Mouse (Mus musculus) embryonic facial prominence, embryonic 13.5 days (tissue): Measurements from ENCODE around the gene Pigq. TPM values are rescaled to one million over a fixed set of nuclear protein-coding genes. Genes with fewer than 3 reads are reported as not detected.
A peak's percentile ranks its signal among the peaks of the same experiment; 100 is the strongest.

Source experiments
- ATAC-seq: fragments of 200-750 bp; cut with Nextera tagmentation; 2 replicates; pipeline ENCODE4 v1.8.0; 2017; ENCODE audit warnings: low read depth; ENCODE audit not compliant: insufficient number of reproducible peaks, insufficient read depth, low FRiP score, low TSS enrichment
- H3K27ac ChIP-seq: fragments of 300-500 bp; sonication (generic); 2 replicates; pipeline ENCODE4 v1.5.1; 2015; ENCODE audit warnings: moderate library complexity, mild to moderate bottlenecking, inconsistent platforms
- H3K27me3 ChIP-seq: fragments of 300-500 bp; sonication (generic); 2 replicates; pipeline ENCODE4 v1.6.1; 2015; ENCODE audit warnings: mild to moderate bottlenecking, inconsistent platforms
- H3K36me3 ChIP-seq: fragments of 300-500 bp; sonication (generic); 2 replicates; pipeline ENCODE4 v1.6.1; 2015; ENCODE audit warnings: mild to moderate bottlenecking, inconsistent platforms
- H3K4me1 ChIP-seq: fragments of 300-500 bp; sonication (generic); 2 replicates; pipeline ENCODE4 v1.6.1; 2015; ENCODE audit warnings: inconsistent platforms
- H3K4me2 ChIP-seq: fragments of 300-500 bp; sonication (generic); 2 replicates; pipeline ENCODE4 v1.6.1; 2015; ENCODE audit warnings: moderate library complexity, mild to moderate bottlenecking, inconsistent platforms
- H3K4me3 ChIP-seq: fragments of 300-500 bp; sonication (generic); 2 replicates; pipeline ENCODE4 v1.5.1; 2015; ENCODE audit warnings: mild to moderate bottlenecking, inconsistent platforms
- H3K9ac ChIP-seq: fragments of 300-500 bp; sonication (generic); 2 replicates; pipeline ENCODE4 v1.6.1; 2015; ENCODE audit warnings: mild to moderate bottlenecking, inconsistent platforms
- H3K9me3 ChIP-seq: fragments of 300-500 bp; sonication (generic); 2 replicates; pipeline ENCODE4 v1.6.1; 2016; ENCODE audit warnings: inconsistent platforms
- WGBS: fragments of 180-500 bp; shearing (Covaris S2); methylation state at CpG from one replicate; pipeline ENCODE4 v1.1.7; 2015; ENCODE audit warnings: mixed read lengths; 5-methylcytosine and 5-hydroxymethylcytosine counted together
- polyA plus RNA-seq: library from polyadenylated mRNA; unstranded; fragments of >200 nt; fragmentation: Nextera tagmentation; extraction: Ambion mirVana; gene quantifications from 2 replicates; pipeline ENCODE4 v1.2.1, GENCODE M21; 2015

Gene Pigq
- polyA plus RNA-seq, 1 experiment from 2014 or later = 53.8 TPM

DNA sequence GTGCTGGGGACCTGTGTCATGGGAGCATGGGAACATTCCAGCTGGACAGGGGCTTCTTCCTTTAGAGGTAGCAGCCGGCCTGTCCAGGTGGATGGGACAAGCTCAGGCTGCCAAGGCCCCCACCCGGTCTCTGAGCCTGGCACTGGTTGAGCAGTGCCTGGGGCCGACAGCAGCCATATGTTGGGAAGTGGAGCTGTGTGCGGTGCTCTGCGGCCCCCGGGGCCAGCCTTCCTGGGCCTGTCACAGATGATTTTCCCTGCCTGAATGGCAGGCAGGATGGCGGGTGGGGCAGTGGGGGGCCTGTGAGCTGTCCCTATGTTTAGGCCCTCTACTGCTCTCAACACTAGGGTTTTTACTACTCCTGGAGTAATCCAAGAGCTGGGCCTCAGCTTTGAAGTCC lies 11.5 kb upstream of the Pigq start:
- Histone ChIP-seq H3K36me3 (peaks cover 39% of the 10 kb centered on the region), H3K9me3 (no peaks in the 10 kb centered on the region), H3K4me1 (peaks cover 22% of the 10 kb centered on the region), H3K27me3 (peaks cover 30% of the 10 kb centered on the region), H3K4me3 (no peak overlapping the region), H3K9ac (no peak overlapping the region), H3K4me2 (no peak overlapping the region), H3K27ac (no peak overlapping the region)
- ATAC-seq = no peak
- 48% methylated on average over 7 of the region's 7 CpGs for WGBS

DNA sequence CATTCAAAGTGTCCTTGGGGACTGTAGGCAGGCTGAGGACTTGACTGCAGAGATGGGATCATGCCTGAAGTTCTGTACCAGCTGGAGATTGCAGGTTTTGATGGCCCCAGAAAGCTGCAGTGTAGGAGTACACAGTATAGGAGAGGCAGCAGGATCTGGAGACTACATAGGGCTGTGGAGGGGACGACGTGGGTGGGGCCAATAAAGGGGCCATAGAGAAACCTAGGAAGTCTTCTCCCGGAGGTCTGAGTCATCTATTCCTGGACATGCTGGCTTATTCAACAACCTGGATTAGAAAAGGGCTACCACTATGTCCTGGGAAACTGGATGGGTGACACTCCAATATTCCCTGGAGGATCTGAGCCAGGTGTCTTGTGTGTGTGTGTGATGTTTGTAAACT lies 11.0 kb upstream of the Pigq start:
- H3K27me3 ChIP-seq = peaks cover 35% of the 10 kb centered on the region
- H3K9me3 ChIP-seq = no peaks in the 10 kb centered on the region
- H3K4me2 ChIP-seq = no peak overlapping the region
- no peak for ATAC-seq
- H3K4me1 ChIP-seq = peaks cover 25% of the 10 kb centered on the region
- H3K36me3 ChIP-seq = peaks cover 36% of the 10 kb centered on the region
- H3K4me3 ChIP-seq = no peak overlapping the region
- H3K27ac ChIP-seq = no peak overlapping the region
- H3K9ac ChIP-seq = no peak overlapping the region
- 57% methylated on average over 3 of the region's 3 CpGs for WGBS

DNA sequence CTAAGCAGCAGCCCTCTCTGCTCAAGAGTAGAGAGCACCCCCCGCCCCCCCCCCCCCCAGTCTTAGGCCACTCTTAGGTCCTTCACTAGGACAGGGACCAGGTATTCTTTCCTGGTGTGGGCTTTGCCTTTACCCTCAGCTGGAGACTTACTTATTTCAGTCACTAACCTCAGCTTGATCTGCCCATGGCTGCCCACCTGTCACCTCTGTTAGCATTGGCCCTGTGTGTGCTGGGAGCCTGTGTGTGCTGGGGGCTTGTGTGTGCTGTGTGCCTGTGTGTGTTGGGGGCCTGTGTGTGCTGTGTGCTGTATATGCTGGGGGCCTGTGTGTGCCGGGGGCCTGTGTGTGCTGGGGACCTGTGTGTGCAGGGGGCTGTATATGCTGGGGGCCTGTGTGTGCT lies 9.9 kb upstream of the Pigq start:
- Histone ChIP-seq H3K4me1 (peaks cover 25% of the 10 kb centered on the region), H3K27ac (no peak overlapping the region), H3K9ac (no peak overlapping the region), H3K4me3 (no peak overlapping the region), H3K4me2 (no peak overlapping the region), H3K36me3 (peaks cover 25% of the 10 kb centered on the region), H3K9me3 (no peaks in the 10 kb centered on the region), H3K27me3 (peaks cover 45% of the 10 kb centered on the region)
- no peak for ATAC-seq
- 52% methylated on average over 2 of the region's 2 CpGs for WGBS

- H3K4me1 ChIP-seq = peaks cover 25% of the 10 kb centered on the region
- 76% methylated on average over 5 of the region's 5 CpGs for WGBS
- ATAC-seq = no peak
- no peak overlapping the region for H3K27ac ChIP-seq
- peaks cover 47% of the 10 kb centered on the region for H3K27me3 ChIP-seq
- H3K4me2 ChIP-seq = no peak overlapping the region
- no peak overlapping the region for H3K9ac ChIP-seq
- no peaks in the 10 kb centered on the region for H3K9me3 ChIP-seq
- H3K36me3 ChIP-seq = peaks cover 11% of the 10 kb centered on the region
- no peak overlapping the region for H3K4me3 ChIP-seq
Observed at GRCm38 (mm10) chr17:25953161-25953560, 8.4 kb upstream of the Pigq start.

DNA sequence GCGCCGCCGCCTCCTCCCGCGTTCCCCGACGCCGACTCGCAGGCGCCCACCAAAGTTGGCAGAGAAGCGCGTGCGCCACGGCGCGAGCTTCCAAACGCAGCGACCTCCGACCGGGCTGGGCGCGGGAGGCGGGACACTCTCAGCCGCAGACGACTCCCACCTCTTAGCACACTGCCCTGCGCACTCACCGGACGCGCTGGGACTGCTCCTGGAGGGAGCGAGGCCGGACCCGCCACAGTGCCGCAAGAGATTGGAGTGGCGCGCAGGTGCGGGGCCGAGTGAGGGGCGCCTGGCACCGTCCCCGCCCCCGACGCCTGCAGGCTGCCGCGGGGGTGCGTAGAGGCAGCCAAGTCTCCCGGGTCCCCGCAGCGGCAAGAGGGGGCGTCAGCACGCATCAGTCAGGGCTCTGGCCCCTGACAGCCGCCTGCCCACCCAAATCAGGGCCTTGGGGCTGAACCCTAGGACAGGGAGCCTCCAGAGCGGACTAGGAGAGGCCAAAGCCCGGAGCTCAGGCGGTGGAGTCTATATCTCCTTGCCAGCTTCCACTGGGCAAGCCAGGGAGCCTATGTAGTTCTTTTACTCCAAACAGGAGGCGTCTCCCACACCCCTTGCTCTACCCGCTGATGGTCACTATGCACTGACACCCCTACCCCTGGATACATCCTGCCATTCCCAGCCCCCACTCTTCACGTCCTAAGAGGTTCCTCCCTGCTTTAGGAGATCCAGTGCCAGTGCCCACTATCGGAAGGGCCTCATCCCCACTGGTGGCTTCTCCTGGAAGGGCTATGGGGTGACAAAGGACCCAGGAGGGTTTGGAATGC lies 7.3 kb upstream of the Pigq start, which contains the start of gene A930017K11Rik:
Gene A930017K11Rik (minus strand): TSS at position 763 of the 821 bp plus-strand sequence.
- peak within 1 kb of the TSS; percentile 77 for H3K4me2 ChIP-seq
- H3K4me3 ChIP-seq = peak within 1 kb of the TSS; percentile 48
- no peaks in the 10 kb centered on the region for H3K36me3 ChIP-seq
- H3K27ac ChIP-seq = no peak within 1 kb of the TSS
- H3K9ac ChIP-seq = peak within 1 kb of the TSS; percentile 66
- peaks cover 25% of the 10 kb centered on the region for H3K4me1 ChIP-seq
- WGBS = 2% methylated on average over 58 of the region's 58 CpGs
- peaks cover 47% of the 10 kb centered on the region for H3K27me3 ChIP-seq
- H3K9me3 ChIP-seq = no peaks in the 10 kb centered on the region
- no peak for ATAC-seq

DNA sequence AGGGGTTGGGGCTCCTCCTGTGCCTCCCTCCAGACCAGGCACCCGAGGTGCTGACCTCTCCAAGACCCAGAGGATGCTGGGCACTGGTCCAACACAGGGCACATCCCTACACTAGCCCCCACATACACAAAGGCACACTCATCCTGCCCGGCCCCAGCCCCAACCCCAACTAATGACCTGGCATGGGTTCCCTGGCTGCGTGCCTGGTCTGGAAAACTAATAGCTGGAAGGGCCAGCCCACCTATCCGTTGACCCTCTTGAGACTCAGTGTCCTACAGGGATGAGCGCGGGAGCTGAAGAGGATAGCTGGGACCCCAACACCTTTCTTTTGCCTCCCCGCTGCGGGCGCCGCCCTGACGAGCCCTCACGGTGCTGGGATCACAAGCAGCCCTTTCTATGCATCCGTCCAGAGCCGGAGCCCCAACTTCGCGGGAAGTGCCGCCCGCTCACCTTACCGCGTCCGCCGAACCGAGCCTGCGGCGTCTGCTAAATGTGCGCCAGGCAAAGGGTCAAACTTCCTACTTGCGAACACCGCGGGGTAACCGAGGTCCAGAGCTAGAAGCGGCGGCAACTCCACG lies 6.6 kb upstream of the Pigq start:
- under 1% methylated on average over 33 of the region's 33 CpGs for WGBS
- Histone ChIP-seq H3K9me3 (no peaks in the 10 kb centered on the region), H3K27ac (no peak overlapping the region), H3K27me3 (peaks cover 47% of the 10 kb centered on the region), H3K4me3 (peak overlapping the region; percentile 48), H3K36me3 (no peaks in the 10 kb centered on the region), H3K9ac (peak overlapping the region; percentile 66), H3K4me1 (peaks cover 19% of the 10 kb centered on the region), H3K4me2 (peak overlapping the region; percentile 77)
- no peak for ATAC-seq

DNA sequence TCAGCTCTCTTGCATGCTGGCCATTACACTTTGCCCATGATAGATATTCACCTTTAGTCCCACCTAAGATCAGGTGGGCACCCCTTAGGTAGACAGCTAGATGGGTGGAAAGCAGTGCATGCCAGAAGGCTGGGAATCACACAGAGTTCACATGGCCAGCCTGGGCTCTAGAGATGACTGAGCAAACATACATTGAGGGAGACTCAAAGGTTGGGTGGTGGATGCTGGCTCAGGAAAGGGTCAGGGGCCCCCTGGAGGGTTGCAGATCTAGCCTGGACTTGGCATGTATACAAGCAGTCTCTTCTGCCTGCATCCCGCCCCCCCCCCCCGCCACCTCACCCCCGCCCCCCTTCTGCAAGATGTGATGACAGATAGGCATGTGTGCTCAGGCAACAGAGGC lies 6.0 kb upstream of the Pigq start:
- H3K9ac ChIP-seq = no peak overlapping the region
- H3K4me1 ChIP-seq = peaks cover 16% of the 10 kb centered on the region
- peak overlapping the region; percentile 77; the same call in 1 of the 2 replicates for H3K4me2 ChIP-seq
- H3K4me3 ChIP-seq = no peak overlapping the region
- 11% methylated on average over 3 of the region's 3 CpGs for WGBS
- no peak overlapping the region for H3K27ac ChIP-seq
- no peaks in the 10 kb centered on the region for H3K36me3 ChIP-seq
- H3K27me3 ChIP-seq = peaks cover 47% of the 10 kb centered on the region
- ATAC-seq = no peak
- H3K9me3 ChIP-seq = no peaks in the 10 kb centered on the region

- Histone ChIP-seq H3K9me3 (no peaks in the 10 kb centered on the region), H3K4me3 (no peak overlapping the region), H3K27me3 (peaks cover 47% of the 10 kb centered on the region), H3K4me1 (peaks cover 16% of the 10 kb centered on the region), H3K4me2 (no peak overlapping the region), H3K36me3 (no peaks in the 10 kb centered on the region), H3K27ac (no peak overlapping the region), H3K9ac (no peak overlapping the region)
- no peak for ATAC-seq
- 77% methylated on average over 5 of the region's 5 CpGs for WGBS
Observed at GRCm38 (mm10) chr17:25949981-25950380, 5.2 kb upstream of the Pigq start.

GRCm38 (mm10) chr17:25948051-25948450 lies 3.3 kb upstream of the Pigq start:
- no peak for ATAC-seq
- no peak overlapping the region for H3K4me2 ChIP-seq
- H3K4me3 ChIP-seq = no peak overlapping the region
- 77% methylated on average over 8 of the region's 8 CpGs for WGBS
- peaks cover 36% of the 10 kb centered on the region for H3K27me3 ChIP-seq
- no peak overlapping the region for H3K9ac ChIP-seq
- no peaks in the 10 kb centered on the region for H3K9me3 ChIP-seq
- H3K27ac ChIP-seq = no peak overlapping the region
- peaks cover 16% of the 10 kb centered on the region for H3K4me1 ChIP-seq
- H3K36me3 ChIP-seq = no peaks in the 10 kb centered on the region

GRCm38 (mm10) chr17:25947576-25947975 lies 2.8 kb upstream of the Pigq start:
- no peak overlapping the region for H3K27ac ChIP-seq
- no peaks in the 10 kb centered on the region for H3K36me3 ChIP-seq
- no peak overlapping the region for H3K9ac ChIP-seq
- ATAC-seq = no peak
- H3K27me3 ChIP-seq = peaks cover 31% of the 10 kb centered on the region
- H3K4me2 ChIP-seq = no peak overlapping the region
- 82% methylated on average over 4 of the region's 4 CpGs for WGBS
- H3K4me3 ChIP-seq = no peak overlapping the region
- no peaks in the 10 kb centered on the region for H3K9me3 ChIP-seq
- H3K4me1 ChIP-seq = peaks cover 19% of the 10 kb centered on the region

DNA sequence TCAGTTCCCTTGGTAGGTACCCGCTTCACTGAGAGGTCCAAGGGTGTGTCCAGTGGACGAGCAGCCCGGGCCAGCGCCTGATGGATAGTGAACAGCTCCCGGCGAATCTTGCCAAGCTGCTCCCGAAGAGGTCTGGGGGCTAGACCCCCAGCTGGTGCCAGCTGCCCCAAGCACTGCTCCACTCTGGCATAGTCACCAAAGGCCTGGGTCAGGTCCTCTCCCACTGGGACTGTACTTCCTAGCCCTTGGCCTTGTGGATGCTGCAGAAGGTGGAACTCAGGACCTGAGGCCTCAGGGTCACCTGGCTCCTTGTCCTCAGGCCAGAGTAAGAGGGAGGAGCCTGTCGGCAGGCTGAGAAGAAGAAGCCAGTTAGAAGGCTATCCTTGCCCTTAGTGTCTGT lies 2.2 kb upstream of the Pigq start:
- 79% methylated on average over 8 of the region's 8 CpGs for WGBS
- no peak overlapping the region for H3K4me2 ChIP-seq
- H3K27me3 ChIP-seq = peaks cover 24% of the 10 kb centered on the region
- no peak overlapping the region for H3K27ac ChIP-seq
- no peak for ATAC-seq
- no peak overlapping the region for H3K4me3 ChIP-seq
- H3K4me1 ChIP-seq = peaks cover 20% of the 10 kb centered on the region
- no peak overlapping the region for H3K9ac ChIP-seq
- no peaks in the 10 kb centered on the region for H3K9me3 ChIP-seq
- H3K36me3 ChIP-seq = no peaks in the 10 kb centered on the region

GRCm38 (mm10) chr17:25946349-25946748 lies 1.6 kb upstream of the Pigq start:
- Histone ChIP-seq H3K9ac (no peak overlapping the region), H3K4me3 (no peak overlapping the region), H3K4me2 (no peak overlapping the region), H3K27me3 (peaks cover 19% of the 10 kb centered on the region), H3K36me3 (no peaks in the 10 kb centered on the region), H3K27ac (no peak overlapping the region), H3K9me3 (no peaks in the 10 kb centered on the region), H3K4me1 (peaks cover 14% of the 10 kb centered on the region)
- 81% methylated on average over 7 of the region's 7 CpGs for WGBS
- no peak for ATAC-seq
